Mouse (Mus musculus) kidney, adult 10 weeks (tissue): ENCODE data around the gene Olfr424. TPM values are rescaled to one million over a fixed set of nuclear protein-coding genes. Genes with fewer than 3 reads are reported as not detected.

Source experiments
- polyA plus RNA-seq: library from polyadenylated mRNA; stranded (reverse); fragments of 350-450 nt; fragmentation: Illumina TruSeq; extraction: RNeasy Lipid Tissue Mini Kit (QIAGEN cat#74804); gene quantifications from one replicate; pipeline ENCODE4 v1.2.3, GENCODE M21; 2014; ENCODE audit warnings: low read depth, low replicate concordance

Gene Olfr424
- polyA plus RNA-seq: not detected

DNA sequence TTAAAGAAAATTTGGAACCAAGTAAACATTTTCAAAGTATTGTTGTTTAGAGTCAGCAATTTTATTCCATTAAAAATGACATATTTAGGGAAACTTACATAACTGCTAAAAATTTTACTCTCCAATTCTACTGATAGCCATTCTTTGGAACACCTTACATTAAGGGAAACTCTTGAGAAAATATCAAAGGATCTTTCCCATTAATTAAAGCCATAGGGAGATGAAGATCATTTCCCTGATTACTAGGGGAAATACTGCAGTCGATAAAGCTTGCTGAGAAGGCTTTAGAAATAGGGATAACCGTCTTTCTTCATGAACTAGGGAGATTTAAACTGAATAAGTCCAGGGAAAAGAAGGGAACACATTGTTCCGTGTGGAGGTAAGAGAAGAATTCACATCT lies at the start of gene Olfr424:
TSS of gene Olfr424 (plus strand) at position 301 of the 400 bp plus-strand sequence.

DNA sequence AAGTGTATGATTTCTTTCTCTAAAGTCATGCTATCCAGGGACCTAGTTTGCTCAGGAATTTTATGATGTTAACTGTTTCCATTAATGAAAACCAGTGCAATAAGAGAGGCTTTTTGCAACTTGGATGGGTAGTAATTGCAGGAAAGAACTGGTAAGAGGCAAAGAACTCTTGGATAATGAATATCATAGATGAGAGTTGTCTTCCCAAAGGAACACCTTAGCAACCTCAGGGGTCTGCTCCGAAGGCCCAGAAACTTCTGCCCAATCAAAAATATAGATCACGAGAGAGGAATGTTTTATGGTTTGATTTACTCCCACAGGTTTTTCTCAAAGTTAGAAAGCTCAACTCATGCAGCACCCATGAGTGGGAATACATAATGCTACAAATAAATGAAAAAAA lies 47.3 kb upstream of the Olfr424 start, which contains the start of gene Olfr429:
TSS of gene Olfr429 (plus strand) at position 301 of the 400 bp plus-strand sequence.

DNA sequence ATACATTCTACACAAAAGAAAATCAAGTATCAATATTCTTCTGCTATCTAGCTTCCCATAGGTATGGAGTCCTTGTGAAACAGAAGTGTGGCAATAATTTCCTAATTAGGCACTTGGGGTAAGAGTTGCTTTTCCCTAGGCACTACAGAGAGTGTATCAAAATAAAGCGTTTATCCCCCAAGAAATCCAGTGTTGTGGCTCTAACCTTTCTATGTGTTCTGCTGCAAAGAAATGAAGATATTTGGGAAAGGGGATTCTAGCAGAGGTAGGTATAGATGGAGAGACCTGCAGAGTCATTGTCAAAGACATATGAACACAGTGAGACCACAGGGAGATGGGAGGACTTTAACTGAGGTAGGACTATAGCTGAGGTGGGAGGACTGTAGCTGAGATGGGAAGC lies 34.7 kb upstream of the Olfr424 start, which contains the start of gene Olfr427:
TSS of gene Olfr427 (plus strand) at position 301 of the 400 bp plus-strand sequence.

DNA sequence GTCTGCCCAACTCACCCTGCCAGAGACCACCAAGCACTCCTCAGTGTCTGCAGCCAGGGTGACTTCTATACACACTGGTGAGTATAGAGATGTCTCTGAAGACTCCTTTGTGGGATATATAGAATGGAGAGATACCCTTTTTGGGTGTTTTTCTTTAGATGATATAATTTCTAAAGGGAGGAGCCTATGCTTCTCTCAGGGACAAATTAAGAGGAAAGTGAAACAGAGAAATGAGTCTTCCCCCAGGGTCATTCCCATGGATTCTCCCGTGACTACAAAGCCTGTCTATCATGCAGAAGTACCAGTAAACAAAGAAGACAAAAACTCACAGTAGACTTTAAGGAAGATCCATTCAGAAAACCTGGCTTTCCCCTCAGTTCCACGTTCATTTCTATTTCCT lies 10.3 kb upstream of the Olfr424 start, which contains the start of gene Olfr231:
TSS of gene Olfr231 (minus strand) at position 101 of the 400 bp plus-strand sequence.

GRCm38 (mm10) chr1:174155333-174155732 lies 24.0 kb downstream of the Olfr424 start, which contains the start of gene Olfr420:
Gene Olfr420 (plus strand): TSS chr1:174155633.

GRCm38 (mm10) chr1:174172605-174173004 lies 41.3 kb downstream of the Olfr424 start, which contains the start of gene Spta1:
Gene Spta1 (plus strand): TSS chr1:174172776.

Other genes with a start within 250 kb of the Olfr424 start
- gene Ifi211, start 218.5 kb upstream of the Olfr424 start, polyA plus RNA-seq: 7.2 TPM
- gene Mndal, start 189.0 kb upstream of the Olfr424 start, polyA plus RNA-seq: 49.2 TPM
- gene Ifi203, start 188.8 kb upstream of the Olfr424 start, polyA plus RNA-seq: 42.1 TPM
- gene Ifi202b, start 148.8 kb upstream of the Olfr424 start, polyA plus RNA-seq: not detected
- gene Ifi205, start 99.7 kb upstream of the Olfr424 start, polyA plus RNA-seq: 2.0 TPM
- gene Olfr433, start 90.8 kb upstream of the Olfr424 start, polyA plus RNA-seq: not detected
- not detected for gene Olfr432, start 82.3 kb upstream of the Olfr424 start, polyA plus RNA-seq
- gene Olfr430, start 64.9 kb upstream of the Olfr424 start, polyA plus RNA-seq: not detected
- gene Olfr429, start 47.2 kb upstream of the Olfr424 start, polyA plus RNA-seq: not detected
- gene Olfr427, start 34.6 kb upstream of the Olfr424 start, polyA plus RNA-seq: not detected
- gene Olfr231, start 10.4 kb upstream of the Olfr424 start, polyA plus RNA-seq: not detected
- not detected for gene Olfr420, start 24.1 kb downstream of the Olfr424 start, polyA plus RNA-seq
- not detected for gene Spta1, start 41.3 kb downstream of the Olfr424 start, polyA plus RNA-seq
- gene Olfr419, start 120.5 kb downstream of the Olfr424 start, polyA plus RNA-seq: not detected
- not detected for gene Mptx1, start 199.0 kb downstream of the Olfr424 start, polyA plus RNA-seq
- gene Olfr417, start 233.6 kb downstream of the Olfr424 start, polyA plus RNA-seq: not detected